Mouse (Mus musculus): ENCODE measurements at regions not wholly inside any gene's neighbourhood (a gene's known extent, or its start where the extent isn't known, plus 50 kb on each side); places are given as distances from the start of the nearest gene placed in this dataset.
A peak's percentile ranks its signal among the peaks of the same experiment; 100 is the strongest.

DNA sequence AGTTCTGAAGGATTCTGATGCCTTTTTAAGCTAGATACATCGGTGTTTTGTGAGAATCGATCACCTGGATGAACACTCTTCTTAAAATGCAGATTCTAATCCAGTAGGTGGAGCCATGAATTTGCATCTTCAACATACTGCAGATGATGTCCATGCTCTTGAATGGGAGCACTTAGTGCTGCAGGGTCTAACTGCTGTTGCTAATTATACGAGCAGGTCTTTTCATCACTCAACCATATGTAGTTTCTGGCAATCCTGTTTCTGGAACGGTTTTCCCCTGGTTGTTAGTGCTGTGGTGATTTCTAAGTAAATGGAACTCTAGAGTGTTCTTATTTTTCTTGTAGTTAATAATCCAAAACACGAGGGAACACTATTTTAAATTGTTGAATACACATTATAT lies 379.0 kb downstream of the Xpnpep1 start:
- Histone ChIP-seq H3K4me3 (no peak overlapping the region), H3K9me3 (replicated peaks) (no peaks in the 10 kb centered on the region), H3K27me3 (ENCODE audit: low read depth, poor library complexity, severe bottlenecking) (no peaks in the 10 kb centered on the region), H3K36me3 (no peaks in the 10 kb centered on the region), H3K27ac (no peak overlapping the region), H3K4me1 (no peaks in the 10 kb centered on the region)
- no peak for DNase-seq (ENCODE audit: low spot score)
- 74% methylated on average over 5 of the region's 5 CpGs for WGBS

DNA sequence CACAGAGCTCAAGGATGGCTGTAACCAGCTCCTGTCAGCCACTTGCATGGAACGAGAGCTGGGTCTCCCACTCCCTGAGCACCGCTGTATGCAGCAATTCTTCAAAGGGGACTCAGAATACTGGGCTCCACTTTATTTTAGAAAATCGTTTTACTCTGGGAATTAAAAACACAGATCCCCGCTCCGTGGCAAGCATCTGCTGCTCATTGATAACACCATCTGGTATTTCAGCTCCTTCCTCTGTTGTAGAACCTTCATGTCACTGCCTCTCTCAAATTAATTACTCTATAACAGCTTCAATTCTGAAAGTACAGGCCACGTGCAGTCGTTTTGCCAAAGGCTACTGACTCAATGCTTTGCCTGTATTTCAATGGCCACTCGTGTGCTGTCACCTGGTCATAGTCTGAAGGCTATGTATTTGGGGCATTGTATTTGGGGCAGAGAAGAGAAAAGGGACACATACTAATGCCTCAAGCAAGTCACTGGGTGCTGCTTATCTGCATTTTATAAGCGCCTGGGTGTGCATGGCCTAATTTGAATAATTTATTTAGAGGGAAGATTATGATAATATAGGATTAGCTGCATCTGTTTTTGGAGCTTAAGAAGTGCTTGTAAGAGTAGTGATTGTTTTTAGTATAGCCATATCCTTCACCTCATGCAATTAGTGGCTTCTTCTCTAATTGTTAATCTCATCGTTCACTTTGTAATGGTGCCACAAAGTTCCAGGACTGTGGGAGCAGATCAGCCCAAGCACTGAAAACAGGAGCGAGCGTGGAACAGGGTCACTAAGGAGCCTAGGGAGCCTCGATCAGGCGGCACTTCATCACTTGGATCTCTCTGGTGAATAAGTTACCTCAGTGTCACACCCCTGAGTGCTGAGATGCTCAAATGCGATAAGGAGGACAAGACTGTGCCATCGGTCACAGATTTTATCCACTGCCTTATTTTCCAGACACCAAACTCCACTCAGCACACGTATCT lies 383.3 kb downstream of the Ins1 start:
- Histone ChIP-seq H3K4me1 (peaks cover 7% of the 10 kb centered on the region), H3K4me3 (no peak overlapping the region), H3K9me3 (replicated peaks) (no peaks in the 10 kb centered on the region), H3K36me3 (no peaks in the 10 kb centered on the region), H3K27me3 (ENCODE audit: low read depth, poor library complexity, severe bottlenecking) (no peaks in the 10 kb centered on the region), H3K27ac (no peak overlapping the region)
- no peak for DNase-seq (ENCODE audit: low spot score)
- WGBS = 60% methylated on average over 17 of the region's 17 CpGs

DNA sequence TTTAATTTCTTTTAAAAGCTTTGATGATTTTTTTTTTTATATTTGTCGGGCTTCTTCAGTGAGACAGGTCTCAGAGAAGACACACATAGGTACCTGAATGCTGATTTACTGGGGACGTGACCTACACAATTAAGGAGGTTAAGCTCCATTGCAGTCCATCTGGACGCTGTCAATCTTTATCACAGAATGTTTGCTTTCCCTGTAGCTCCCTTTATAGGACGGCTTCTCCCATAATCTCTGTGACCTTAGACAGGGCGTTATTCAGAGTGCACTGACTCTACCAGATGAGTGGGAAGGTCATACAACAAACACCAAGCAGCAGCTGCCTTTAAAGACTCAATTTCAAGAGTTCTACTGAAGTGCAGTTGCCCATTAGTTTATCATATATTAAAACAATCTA lies 376.1 kb downstream of the Ins1 start:
- Histone ChIP-seq H3K27ac (no peak overlapping the region), H3K36me3 (no peaks in the 10 kb centered on the region), H3K27me3 (ENCODE audit: low read depth, poor library complexity, severe bottlenecking) (no peaks in the 10 kb centered on the region), H3K9me3 (replicated peaks) (no peaks in the 10 kb centered on the region), H3K4me3 (no peak overlapping the region), H3K4me1 (no peaks in the 10 kb centered on the region)
- DNase-seq (ENCODE audit: low spot score) = no peak
- 32% methylated on average over 5 of the region's 5 CpGs for WGBS

DNA sequence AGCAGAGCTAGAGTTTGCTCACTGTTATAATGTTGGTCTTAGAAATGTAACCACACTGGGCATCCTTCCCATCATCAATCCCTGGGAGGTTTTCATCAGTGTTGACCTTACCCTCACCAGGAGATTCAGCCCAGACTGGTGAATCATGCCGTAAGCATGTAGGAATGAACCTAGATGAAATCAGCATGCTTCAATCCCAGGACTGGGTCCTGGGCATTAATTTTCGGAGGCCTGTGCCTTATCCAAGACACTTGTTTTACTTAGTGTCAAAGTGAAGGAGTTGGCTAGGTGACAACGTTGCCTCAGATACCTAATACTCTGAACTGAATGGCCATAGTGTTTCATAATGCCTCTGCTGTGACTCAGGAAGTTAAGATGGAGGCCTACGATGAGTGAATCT lies 368.4 kb downstream of the Ins1 start:
- no peaks in the 10 kb centered on the region for H3K36me3 ChIP-seq
- H3K4me3 ChIP-seq = no peak overlapping the region
- no peaks in the 10 kb centered on the region for H3K4me1 ChIP-seq
- DNase-seq (ENCODE audit: low spot score) = no peak
- no peak overlapping the region for H3K27ac ChIP-seq
- no peaks in the 10 kb centered on the region for H3K27me3 ChIP-seq (ENCODE audit: low read depth, poor library complexity, severe bottlenecking)
- no peaks in the 10 kb centered on the region for H3K9me3 ChIP-seq (replicated peaks)
- 88% methylated on average over 4 of the region's 4 CpGs for WGBS

DNA sequence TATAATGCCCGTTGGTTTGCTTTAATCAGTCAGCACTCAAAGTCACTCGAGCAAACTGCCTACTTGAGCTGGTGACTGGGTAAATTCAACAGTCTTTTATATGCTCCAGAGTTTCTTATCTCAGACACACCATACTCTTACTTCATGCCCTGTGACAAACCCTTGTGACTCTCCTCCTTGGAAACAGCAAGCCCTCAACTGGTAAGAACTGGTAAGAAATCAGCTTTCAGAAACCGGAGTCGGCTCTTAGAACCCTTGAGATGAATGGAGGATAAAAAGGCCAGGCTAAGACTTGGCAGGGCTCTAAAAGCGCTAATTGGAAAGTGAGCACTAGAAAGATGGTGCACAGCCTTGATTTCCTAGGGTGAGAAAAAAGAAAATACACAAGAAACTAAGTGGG lies 360.2 kb downstream of the Ins1 start:
- no peak overlapping the region for H3K4me3 ChIP-seq
- DNase-seq (ENCODE audit: low spot score) = no peak
- H3K27ac ChIP-seq = no peak overlapping the region
- H3K9me3 ChIP-seq (replicated peaks) = no peaks in the 10 kb centered on the region
- H3K36me3 ChIP-seq = no peaks in the 10 kb centered on the region
- H3K4me1 ChIP-seq = peaks cover 4% of the 10 kb centered on the region
- 79% methylated on average over 5 of the region's 5 CpGs for WGBS
- H3K27me3 ChIP-seq (ENCODE audit: low read depth, poor library complexity, severe bottlenecking) = no peaks in the 10 kb centered on the region

DNA sequence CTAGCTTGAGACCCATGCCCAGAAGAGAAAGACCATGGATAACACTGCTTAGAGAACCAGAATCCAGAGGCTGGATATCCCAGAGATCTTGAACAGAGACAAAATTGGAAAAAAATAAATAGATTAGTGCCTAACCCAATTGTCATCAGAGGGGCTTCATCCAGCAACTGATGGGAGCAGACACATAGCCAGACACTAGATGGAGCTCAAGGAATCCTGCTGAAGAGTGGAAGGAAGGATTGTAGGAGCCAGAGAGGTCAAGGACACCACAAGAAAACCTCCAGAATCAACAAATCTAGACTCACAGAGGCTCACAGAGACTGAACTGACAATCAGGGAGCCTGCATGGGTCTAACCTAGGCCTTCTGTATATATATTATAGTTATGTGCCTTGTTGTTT lies 359.4 kb downstream of the Ins1 start:
- Histone ChIP-seq H3K27me3 (ENCODE audit: low read depth, poor library complexity, severe bottlenecking) (no peaks in the 10 kb centered on the region), H3K4me1 (peaks cover 4% of the 10 kb centered on the region), H3K4me3 (no peak overlapping the region), H3K9me3 (replicated peaks) (no peaks in the 10 kb centered on the region), H3K27ac (no peak overlapping the region), H3K36me3 (no peaks in the 10 kb centered on the region)
- no peak for DNase-seq (ENCODE audit: low spot score)

DNA sequence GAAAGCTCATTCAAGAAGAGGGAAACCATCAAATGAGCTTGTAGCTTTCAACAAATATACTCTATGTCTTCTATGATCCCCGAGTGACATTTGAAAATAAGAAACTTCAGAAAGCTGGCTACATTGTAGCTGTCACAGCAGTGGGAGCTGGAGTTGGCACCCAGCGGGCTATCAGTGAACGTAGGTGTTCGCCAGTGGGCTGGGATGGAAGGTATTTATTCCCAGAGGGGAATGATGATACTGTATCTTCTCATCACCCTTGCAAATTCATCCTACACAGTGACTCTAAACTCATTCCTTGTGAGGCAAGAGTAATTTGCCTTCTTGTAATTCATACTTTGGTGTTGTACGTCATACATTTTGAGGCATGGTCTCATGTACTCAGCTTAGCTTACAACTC lies 349.3 kb downstream of the Ins1 start:
- Histone ChIP-seq H3K27me3 (ENCODE audit: low read depth, poor library complexity, severe bottlenecking) (no peaks in the 10 kb centered on the region), H3K4me3 (no peak overlapping the region), H3K27ac (no peak overlapping the region), H3K4me1 (no peaks in the 10 kb centered on the region), H3K36me3 (no peaks in the 10 kb centered on the region), H3K9me3 (replicated peaks) (no peaks in the 10 kb centered on the region)
- WGBS = 94% methylated on average over 5 of the region's 5 CpGs
- DNase-seq (ENCODE audit: low spot score) = no peak

DNA sequence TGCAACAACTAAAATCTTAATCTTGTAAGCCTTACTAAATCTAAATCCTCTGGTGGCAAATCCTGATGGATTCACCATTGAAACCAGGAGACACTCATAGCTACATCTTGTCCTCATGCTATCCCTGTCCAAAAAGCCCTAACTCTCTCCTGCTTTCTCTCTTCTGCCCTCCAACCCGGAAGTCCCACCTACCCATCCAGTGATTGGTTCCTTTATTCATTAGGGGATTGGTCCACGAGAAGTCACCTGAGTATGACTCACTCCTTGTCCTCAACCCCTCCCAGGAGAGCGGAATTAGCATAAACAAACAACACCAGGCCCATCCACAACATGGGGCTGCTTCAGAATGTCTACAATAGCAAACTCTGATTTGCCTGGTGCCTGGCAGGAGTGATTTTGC lies 342.8 kb downstream of the Ins1 start:
- DNase-seq (ENCODE audit: low spot score) = no peak
- 76% methylated on average over 3 of the region's 3 CpGs for WGBS
- no peaks in the 10 kb centered on the region for H3K36me3 ChIP-seq
- no peaks in the 10 kb centered on the region for H3K9me3 ChIP-seq (replicated peaks)
- H3K27me3 ChIP-seq (ENCODE audit: low read depth, poor library complexity, severe bottlenecking) = no peaks in the 10 kb centered on the region
- no peak overlapping the region for H3K4me3 ChIP-seq
- H3K4me1 ChIP-seq = no peaks in the 10 kb centered on the region
- H3K27ac ChIP-seq = no peak overlapping the region

DNA sequence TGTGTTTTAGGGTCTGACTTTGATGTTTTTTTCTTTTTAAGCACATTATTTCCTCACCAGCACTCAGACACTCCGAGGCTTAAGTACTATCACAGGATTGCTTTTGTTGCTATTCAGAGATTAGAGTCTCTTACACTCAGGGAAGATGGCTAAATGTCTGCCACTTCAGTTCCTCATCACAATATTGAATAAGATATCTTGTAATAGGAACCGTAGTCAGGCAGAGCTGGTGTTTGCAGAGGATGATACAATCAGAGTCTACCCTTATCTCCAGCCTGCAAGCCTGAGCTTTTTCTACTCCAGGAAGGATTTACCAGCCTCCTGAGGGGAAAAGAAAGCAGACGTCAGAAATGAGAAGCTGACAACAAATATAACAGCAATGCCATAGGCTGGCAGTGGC lies 336.3 kb downstream of the Ins1 start:
- H3K9me3 ChIP-seq (replicated peaks) = no peaks in the 10 kb centered on the region
- H3K36me3 ChIP-seq = no peaks in the 10 kb centered on the region
- no peak overlapping the region for H3K27ac ChIP-seq
- WGBS = 66% methylated on average over 3 of the region's 3 CpGs
- H3K4me3 ChIP-seq = no peak overlapping the region
- H3K27me3 ChIP-seq (ENCODE audit: low read depth, poor library complexity, severe bottlenecking) = no peaks in the 10 kb centered on the region
- DNase-seq (ENCODE audit: low spot score) = no peak
- H3K4me1 ChIP-seq = no peaks in the 10 kb centered on the region

DNA sequence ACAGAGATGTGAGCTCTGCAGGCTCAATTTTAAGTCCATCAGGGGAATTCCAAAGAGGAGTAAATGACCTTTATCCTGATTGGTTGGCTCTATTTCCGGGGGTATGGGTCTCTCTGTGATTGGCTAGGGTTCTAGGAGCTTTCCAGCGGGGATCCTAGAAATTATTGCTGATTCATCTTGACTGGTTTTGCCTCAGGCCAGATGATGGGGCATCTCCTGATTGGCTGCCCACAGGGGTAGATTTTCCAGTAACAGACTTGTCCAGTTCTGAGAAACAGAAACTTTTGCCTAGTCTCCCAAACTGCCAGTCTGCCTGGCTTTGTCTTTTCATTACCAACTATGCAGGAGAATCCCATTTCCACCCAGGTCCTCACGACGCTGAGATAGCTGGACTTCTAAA lies 301.3 kb downstream of the Ins1 start:
- Histone ChIP-seq H3K27me3 (ENCODE audit: low read depth, poor library complexity, severe bottlenecking) (no peaks in the 10 kb centered on the region), H3K36me3 (no peaks in the 10 kb centered on the region), H3K9me3 (replicated peaks) (no peaks in the 10 kb centered on the region), H3K27ac (no peak overlapping the region), H3K4me1 (no peaks in the 10 kb centered on the region), H3K4me3 (no peak overlapping the region)
- 83% methylated on average over 4 of the region's 4 CpGs for WGBS
- no peak for DNase-seq (ENCODE audit: low spot score)

DNA sequence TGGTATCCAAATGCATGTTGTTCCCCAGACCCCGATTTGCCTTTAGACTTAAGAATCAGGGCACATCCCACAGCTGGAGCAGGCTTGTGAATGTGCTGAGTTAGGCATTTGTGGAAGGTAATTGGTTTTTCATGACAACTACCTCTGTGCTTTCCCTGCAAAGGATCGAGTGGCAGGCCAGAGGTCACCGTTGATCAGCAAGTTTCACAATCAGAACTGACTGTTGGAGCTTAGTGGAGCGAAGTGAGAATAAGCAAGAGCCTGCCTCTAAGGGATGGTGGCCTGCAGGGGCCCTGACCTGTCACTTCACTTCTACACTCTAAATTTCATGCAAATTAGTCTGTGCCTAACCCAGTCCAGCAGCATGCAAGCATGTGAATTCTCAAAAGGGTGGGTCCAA lies 270.7 kb downstream of the Ins1 start:
- 41% methylated on average over 4 of the region's 4 CpGs for WGBS
- no peak overlapping the region for H3K27ac ChIP-seq
- no peaks in the 10 kb centered on the region for H3K27me3 ChIP-seq (ENCODE audit: low read depth, poor library complexity, severe bottlenecking)
- H3K4me3 ChIP-seq = no peak overlapping the region
- H3K4me1 ChIP-seq = no peaks in the 10 kb centered on the region; the same call in 1 of the 2 replicates
- no peaks in the 10 kb centered on the region for H3K36me3 ChIP-seq
- no peaks in the 10 kb centered on the region for H3K9me3 ChIP-seq (replicated peaks)
- peak; percentile 30 for DNase-seq (ENCODE audit: low spot score)

DNA sequence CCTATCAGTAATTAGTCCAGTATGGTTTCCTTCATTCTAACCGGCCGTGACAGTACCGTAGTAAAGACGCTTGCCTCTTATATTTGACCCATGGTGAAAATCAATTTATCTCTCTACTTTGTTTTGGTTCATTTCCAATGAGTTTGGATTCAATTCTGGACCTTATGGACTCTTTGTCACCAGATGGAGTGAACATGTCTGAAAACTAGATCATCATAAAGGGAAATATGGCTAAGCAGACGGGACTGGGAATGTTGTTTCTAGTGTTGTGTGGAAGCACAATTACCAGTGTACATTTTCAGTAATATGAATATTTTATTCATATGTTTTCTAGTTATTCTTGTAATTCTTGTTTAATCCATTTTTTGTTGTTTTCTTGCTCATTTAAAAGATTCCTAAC lies 261.4 kb downstream of the Ins1 start:
- no peaks in the 10 kb centered on the region for H3K36me3 ChIP-seq
- no peaks in the 10 kb centered on the region for H3K27me3 ChIP-seq (ENCODE audit: low read depth, poor library complexity, severe bottlenecking)
- H3K27ac ChIP-seq = no peak overlapping the region
- whole genome bisulfite sequencing = 93% methylated on average over 5 of the region's 5 CpGs
- H3K4me3 ChIP-seq = no peak overlapping the region
- no peaks in the 10 kb centered on the region for H3K4me1 ChIP-seq
- H3K9me3 ChIP-seq (replicated peaks) = no peaks in the 10 kb centered on the region
- no peak for DNase-seq (ENCODE audit: low spot score)

DNA sequence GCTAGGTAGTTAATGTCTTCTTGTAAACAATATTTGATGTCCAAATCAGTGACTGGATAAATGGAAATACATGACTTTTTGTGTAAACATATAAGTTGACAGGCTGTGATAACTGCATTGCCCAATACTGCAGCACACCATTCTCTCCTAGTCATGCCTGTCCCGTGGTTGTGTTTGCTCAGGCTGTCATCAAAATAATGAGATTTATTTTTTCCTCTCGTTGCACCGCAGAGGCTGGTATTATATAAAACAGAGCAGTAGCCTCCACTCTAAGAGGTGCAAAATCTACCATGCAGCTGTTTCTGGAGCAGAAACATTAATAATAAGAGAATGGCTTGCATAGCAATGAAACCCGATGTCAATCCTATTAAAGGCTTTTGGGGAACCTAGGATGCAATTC lies 239.2 kb downstream of the Ins1 start:
- Histone ChIP-seq H3K4me1 (no peaks in the 10 kb centered on the region), H3K9me3 (replicated peaks) (no peaks in the 10 kb centered on the region), H3K27ac (no peak overlapping the region), H3K4me3 (no peak overlapping the region), H3K36me3 (no peaks in the 10 kb centered on the region), H3K27me3 (ENCODE audit: low read depth, poor library complexity, severe bottlenecking) (no peaks in the 10 kb centered on the region)
- DNase-seq (ENCODE audit: low spot score) = no peak
- WGBS = 84% methylated on average over 4 of the region's 4 CpGs

Data from limb, embryonic 10.5 days (tissue).